Mouse (Mus musculus) heart, postnatal 0 days (tissue): Measurements from ENCODE around the gene Gpr65. TPM values are rescaled to one million over a fixed set of nuclear protein-coding genes. Genes with fewer than 3 reads are reported as not detected.
"Not testable (repeated sequence)": the region's sequence is repeated elsewhere in the genome, so short reads cannot be mapped to it uniquely, and the experiment has no call there.

ENCODE experiments used
- ATAC-seq: fragments of 200-750 bp; cut with Nextera tagmentation; 2 replicates; pipeline ENCODE4 v1.8.0; 2017; ENCODE audit warnings: low read depth, moderate number of reproducible peaks, moderate library complexity; ENCODE audit not compliant: insufficient read depth
- DNase-seq: peaks from one replicate; pipeline ENCODE4 v3.0.0-alpha.2; 2016; ENCODE audit warnings: low spot score
- H3K27ac ChIP-seq: fragments of 300-500 bp; sonication (generic); 2 replicates; pipeline ENCODE4 v1.5.1; 2014; ENCODE audit warnings: low read depth, mild to moderate bottlenecking
- H3K27me3 ChIP-seq: fragments of 300-500 bp; sonication (generic); 2 replicates; pipeline ENCODE4 v1.6.1; 2014; ENCODE audit warnings: low read length, mixed read lengths; ENCODE audit not compliant: control insufficient read depth, insufficient read depth
- H3K36me3 ChIP-seq: fragments of 300-500 bp; sonication (generic); replicated peaks from 2 replicates; pipeline ENCODE4 v1.6.1; 2014; ENCODE audit warnings: low read length, mixed read lengths; ENCODE audit not compliant: control insufficient read depth, insufficient read depth
- H3K4me1 ChIP-seq: fragments of 300-500 bp; sonication (generic); 2 replicates; pipeline ENCODE4 v1.6.1; 2014; ENCODE audit warnings: antibody characterized with exemption; ENCODE audit not compliant: control insufficient read depth, insufficient read depth
- H3K4me2 ChIP-seq: fragments of 300-500 bp; sonication (generic); 2 replicates; pipeline ENCODE4 v1.6.1; 2014; ENCODE audit warnings: low read depth, mild to moderate bottlenecking, low read length, moderate library complexity
- H3K4me3 ChIP-seq: fragments of 300-500 bp; sonication (generic); 2 replicates; pipeline ENCODE4 v1.5.1; 2014; ENCODE audit warnings: low read depth, low read length
- H3K9ac ChIP-seq: fragments of 300-500 bp; sonication (generic); replicated peaks from 2 replicates; pipeline ENCODE4 v1.6.1; 2014; ENCODE audit warnings: low read depth, low read length, mixed read lengths
- H3K9me3 ChIP-seq: fragments of 300-500 bp; sonication (generic); replicated peaks from 2 replicates; pipeline ENCODE4 v1.6.1; 2016; ENCODE audit warnings: low read length; ENCODE audit not compliant: control insufficient read depth
- CTCF ChIP-seq: IDR thresholded peaks from 2 replicates; pipeline ENCODE4 v1.5.1; 2016; ENCODE audit warnings: antibody characterized with exemption, control low read depth, low read depth
- EP300 ChIP-seq: IDR thresholded peaks from 2 replicates; pipeline ENCODE4 v1.6.1; 2016; ENCODE audit warnings: antibody characterized with exemption, low read depth
- WGBS: fragments of 180-500 bp; shearing (Covaris S2); extraction: QIAGEN DNeasy Blood & Tissue Kit; methylation state at CpG from one replicate; pipeline ENCODE4 v1.1.7; 2014; 5-methylcytosine and 5-hydroxymethylcytosine counted together
- polyA plus RNA-seq: library from polyadenylated mRNA; unstranded; fragments of >200 nt; fragmentation: Nextera tagmentation; extraction: Ambion mirVana; gene quantifications from 2 replicates; pipeline ENCODE4 v1.2.1, GENCODE M21; 2015
- total RNA-seq: library from RNA; depleted of rRNA; stranded (reverse); fragments of >200 nt; gene quantifications from 2 replicates; pipeline ENCODE4 v1.2.3, GENCODE M21; 2014; ENCODE audit warnings: low replicate concordance; rRNA removed

Gene Gpr65
- total RNA-seq, result 0.15 and 1.1 TPM in 2 replicates
- 0.85 and 0.92 TPM in 2 replicates for polyA plus RNA-seq

GRCm38 (mm10) chr12:98268441-98269369, at the start of gene Gpr65:
Gene Gpr65, plus strand, starts transcription at chr12:98268635.
- Histone ChIP-seq H3K9me3 (no peaks in the 10 kb centered on the region), H3K27me3 (no peaks in the 10 kb centered on the region), H3K36me3 (no peaks in the 10 kb centered on the region), H3K27ac (no peak within 1 kb of the TSS), H3K4me2 (peak within 1 kb of the TSS; percentile 18; the same call in 1 of the 2 replicates), H3K4me1 (no peaks in the 10 kb centered on the region), H3K4me3 (no peak within 1 kb of the TSS; the same call in 1 of the 2 replicates), H3K9ac (no peak within 1 kb of the TSS)
- no peak for ATAC-seq
- TF ChIP-seq CTCF (no peak), EP300 (no peak)
- no peak for DNase-seq
- 80% methylated on average over 13 of the region's 13 CpGs for WGBS

GRCm38 (mm10) chr12:98223286-98223685, 45.1 kb upstream of the Gpr65 start:
- no peaks in the 10 kb centered on the region for H3K27me3 ChIP-seq
- no peak overlapping the region for H3K4me2 ChIP-seq
- DNase-seq, result no peak
- no peak overlapping the region for H3K9ac ChIP-seq
- H3K36me3 ChIP-seq, result peaks cover 13% of the 10 kb centered on the region; the same call in 1 of the 2 replicates
- WGBS, result 85% methylated on average over 5 of the region's 5 CpGs
- no peak overlapping the region for H3K4me3 ChIP-seq
- no peaks in the 10 kb centered on the region for H3K9me3 ChIP-seq
- H3K4me1 ChIP-seq, result no peaks in the 10 kb centered on the region
- ATAC-seq, result no peak
- no peak for TF ChIP-seq CTCF
- TF ChIP-seq EP300, result no peak
- H3K27ac ChIP-seq, result no peak overlapping the region

- WGBS, result 81% methylated on average over 2 of the region's 2 CpGs
- no peak for ATAC-seq
Observed at GRCm38 (mm10) chr12:98227037-98227436, 41.4 kb upstream of the Gpr65 start.

GRCm38 (mm10) chr12:98238478-98238877, 30.0 kb upstream of the Gpr65 start:
- H3K4me2 ChIP-seq, H3K27ac ChIP-seq, H3K4me3 ChIP-seq, DNase-seq, H3K9ac ChIP-seq, H3K36me3 ChIP-seq, H3K4me1 ChIP-seq, H3K27me3 ChIP-seq, ATAC-seq, H3K9me3 ChIP-seq: not testable (repeated sequence)
- 66% methylated on average over 6 of the region's 6 CpGs for WGBS

More at GRCm38 (mm10) chr12:98227037-98227436, 41.4 kb upstream of the Gpr65 start:
- TF ChIP-seq CTCF, result no peak
- TF ChIP-seq EP300, result no peak
- Histone ChIP-seq H3K4me2 (no peak overlapping the region), H3K9ac (no peak overlapping the region), H3K36me3 (peaks cover 13% of the 10 kb centered on the region; the same call in 1 of the 2 replicates), H3K4me1 (no peaks in the 10 kb centered on the region), H3K27me3 (no peaks in the 10 kb centered on the region), H3K27ac (no peak overlapping the region), H3K9me3 (no peaks in the 10 kb centered on the region), H3K4me3 (no peak overlapping the region)
- DNase-seq, result no peak

- Histone ChIP-seq H3K9ac (no peak overlapping the region), H3K36me3 (peaks cover 4% of the 10 kb centered on the region), H3K9me3 (no peaks in the 10 kb centered on the region), H3K4me3 (no peak overlapping the region), H3K4me2 (no peak overlapping the region), H3K4me1 (no peaks in the 10 kb centered on the region), H3K27ac (no peak overlapping the region), H3K27me3 (no peaks in the 10 kb centered on the region)
- DNase-seq (no peak), ATAC-seq (no peak)
- TF ChIP-seq CTCF, result no peak
- TF ChIP-seq EP300, result no peak
- 73% methylated on average over 4 of the region's 4 CpGs for WGBS
Observed at GRCm38 (mm10) chr12:98244161-98244560, 24.3 kb upstream of the Gpr65 start.
